Mouse (Mus musculus): Measurements from ENCODE around the gene Rnase2b. TPM values are rescaled to one million over a fixed set of nuclear protein-coding genes. Genes with fewer than 3 reads are reported as not detected.
"Not testable (repeated sequence)": the region's sequence is repeated elsewhere in the genome, so short reads cannot be mapped to it uniquely, and the experiment has no call there.

Rnase2b gene
- total RNA-seq, 4 experiments from 2014 or later: not detected

GRCm38 (mm10) chr14:51150206-51150831 lies 11.7 kb upstream of the Rnase2b start:
- no peak for DNase-seq (ENCODE audit: low spot score in 2 of 2)

DNA sequence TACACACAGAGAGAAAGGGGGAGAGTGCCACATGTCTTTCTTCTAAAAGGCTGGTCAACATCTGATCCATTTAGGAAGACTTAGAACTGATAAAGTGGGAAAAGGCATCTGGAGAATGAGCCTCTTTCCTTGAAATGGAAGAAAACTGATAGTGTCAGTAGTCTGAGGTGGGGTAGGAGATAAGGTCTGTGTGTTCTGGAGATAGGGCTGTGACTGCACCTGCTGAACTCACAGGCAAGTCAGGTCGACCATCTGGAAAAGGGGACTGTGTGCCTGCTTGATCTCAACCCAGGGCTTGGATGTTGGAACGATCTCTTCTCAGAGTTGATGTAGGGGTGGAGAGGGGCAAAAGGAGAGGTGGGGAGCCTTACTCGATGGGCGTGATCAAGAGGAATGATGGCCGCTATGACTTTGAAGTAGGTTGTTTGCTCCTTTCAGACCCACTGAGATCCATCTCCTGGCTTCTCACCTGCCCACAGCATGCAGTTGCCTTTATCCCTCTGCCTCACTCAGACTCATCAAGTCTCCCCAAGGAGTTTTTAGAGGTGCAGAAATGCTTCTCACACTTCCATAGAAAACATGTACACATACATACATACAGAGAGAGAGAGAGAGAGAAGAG lies 9.7 kb upstream of the Rnase2b start:
- DNase-seq (ENCODE audit: low spot score in 2 of 2): no peak

DNA sequence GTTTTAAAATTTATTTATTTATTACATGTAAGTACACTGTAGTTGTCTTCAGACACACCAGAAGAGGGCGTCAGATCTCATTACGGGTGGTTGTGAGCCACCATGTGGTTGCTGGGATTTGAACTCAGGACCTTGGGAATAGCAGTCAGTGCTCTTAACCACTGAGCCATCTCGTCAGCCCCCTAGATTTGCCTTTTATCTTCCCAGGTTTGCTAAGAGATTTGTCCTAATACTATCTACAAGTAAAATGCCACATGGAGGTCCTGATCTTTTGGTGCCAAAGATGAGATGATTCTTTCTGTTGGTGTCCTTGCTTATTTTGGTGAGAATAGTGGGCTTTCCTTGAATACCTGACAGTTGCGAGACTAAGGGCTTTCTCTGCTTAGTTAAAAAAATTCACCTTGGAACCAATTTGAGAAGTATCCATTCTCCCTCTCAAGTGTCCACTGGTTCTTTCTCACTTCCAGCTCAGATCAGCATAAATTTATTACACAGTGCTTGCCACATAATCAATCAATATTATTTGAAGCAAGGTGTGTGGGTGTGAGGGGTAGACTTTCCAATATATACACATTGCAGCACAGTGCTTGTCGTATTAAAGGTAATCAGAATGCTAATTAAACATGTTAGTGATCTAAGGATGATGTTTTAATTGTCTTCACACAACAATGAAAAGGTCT lies 5.9 kb upstream of the Rnase2b start:
- no peak for DNase-seq (ENCODE audit: low spot score in 2 of 2)

DNA sequence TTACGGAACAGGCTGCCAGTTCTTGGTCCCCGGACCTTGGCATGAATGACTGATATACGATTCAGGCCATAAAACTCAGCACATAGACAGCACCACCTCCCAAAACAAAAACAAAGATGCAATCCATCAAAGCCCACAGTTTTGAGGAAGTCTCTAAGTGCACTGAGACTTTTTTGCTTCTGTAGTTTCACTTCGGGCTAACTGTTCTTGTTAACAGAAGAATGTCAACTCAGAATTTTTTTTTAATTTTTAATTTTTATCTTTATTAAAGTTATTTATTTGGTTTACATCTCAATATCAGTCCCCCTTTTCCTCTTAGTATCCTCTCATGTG lies 5.4 kb upstream of the Rnase2b start:
- DNase-seq (ENCODE audit: low spot score in 2 of 2): no peak

GRCm38 (mm10) chr14:51157072-51157471 lies 5.0 kb upstream of the Rnase2b start:
- no peak for DNase-seq (ENCODE audit: low spot score in 2 of 2)

GRCm38 (mm10) chr14:51163323-51163722 lies 1.3 kb downstream of the Rnase2b start:
- not testable (repeated sequence) for DNase-seq (ENCODE audit: low spot score in 2 of 2)

GRCm38 (mm10) chr14:51165435-51165834 lies 3.4 kb downstream of the Rnase2b start:
- no peak for DNase-seq (ENCODE audit: low spot score in 2 of 2)

- DNase-seq (ENCODE audit: low spot score in 2 of 2): no peak
These were observed 4.0 kb downstream of the Rnase2b start for GRCm38 (mm10) chr14:51166068-51166467.

DNA sequence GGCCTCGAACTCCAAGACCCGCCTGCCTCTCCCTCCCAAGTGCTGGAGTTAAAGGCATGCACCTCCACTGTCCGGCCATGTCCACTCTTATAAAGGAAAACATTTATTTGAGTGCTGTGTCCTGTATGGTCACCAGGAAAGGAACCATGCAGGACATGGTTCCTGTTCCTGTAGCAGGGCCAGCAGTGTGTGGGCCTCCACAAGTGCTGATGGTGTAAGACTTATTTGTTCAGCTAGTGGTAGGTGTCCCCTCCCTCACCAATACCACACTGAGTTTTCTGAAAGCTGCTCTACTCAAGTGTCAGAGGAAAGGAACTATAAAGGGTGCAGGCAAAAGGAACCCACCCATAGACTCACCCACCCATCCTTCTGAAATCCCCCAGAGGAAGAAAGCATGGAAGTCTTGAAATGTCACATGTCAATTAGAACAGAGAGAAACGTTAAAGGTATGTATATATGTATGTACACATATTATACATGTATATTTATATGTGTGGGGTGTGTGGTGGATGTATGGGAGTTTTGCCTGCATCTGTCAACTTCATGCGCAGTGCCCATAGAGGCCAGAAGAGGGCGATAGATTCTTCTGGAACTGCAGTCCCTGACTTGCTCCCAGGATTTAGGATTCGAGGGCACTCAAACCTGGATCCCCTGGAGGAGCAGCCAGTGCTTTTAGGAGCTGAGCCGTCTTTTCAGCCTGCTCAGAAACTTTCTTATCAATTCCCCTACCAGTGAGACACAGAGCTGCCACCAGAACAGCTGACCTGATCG lies 10.2 kb downstream of the Rnase2b start:
- peak in 1 of 2 experiments; percentile 18 for DNase-seq (ENCODE audit: low spot score in 2 of 2)

- peak in 1 of 2 experiments; percentile 16 for DNase-seq (ENCODE audit: low spot score in 2 of 2)
These were observed 10.9 kb downstream of the Rnase2b start for GRCm38 (mm10) chr14:51172947-51173346.

DNA sequence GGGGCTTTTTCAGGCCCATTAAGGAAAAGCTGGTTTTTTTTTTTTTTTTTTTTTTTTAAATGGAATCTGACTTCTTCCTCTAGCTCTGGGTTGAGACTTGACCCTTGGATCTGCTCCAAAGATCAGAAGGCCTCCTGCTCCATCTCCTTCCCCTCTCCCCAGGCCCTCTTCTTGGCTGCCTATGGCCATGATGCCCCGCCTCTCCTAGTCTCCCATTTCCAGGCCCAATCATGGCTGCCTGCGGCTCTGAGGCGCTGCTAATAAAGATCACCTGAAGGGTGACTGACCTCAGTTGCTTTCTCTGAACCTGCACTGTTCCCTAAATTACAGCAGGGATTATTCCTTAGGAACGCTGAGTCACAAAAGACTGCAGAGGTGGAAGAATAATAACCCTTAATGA lies 11.8 kb downstream of the Rnase2b start:
- DNase-seq (ENCODE audit: low spot score in 2 of 2): no peak

DNA sequence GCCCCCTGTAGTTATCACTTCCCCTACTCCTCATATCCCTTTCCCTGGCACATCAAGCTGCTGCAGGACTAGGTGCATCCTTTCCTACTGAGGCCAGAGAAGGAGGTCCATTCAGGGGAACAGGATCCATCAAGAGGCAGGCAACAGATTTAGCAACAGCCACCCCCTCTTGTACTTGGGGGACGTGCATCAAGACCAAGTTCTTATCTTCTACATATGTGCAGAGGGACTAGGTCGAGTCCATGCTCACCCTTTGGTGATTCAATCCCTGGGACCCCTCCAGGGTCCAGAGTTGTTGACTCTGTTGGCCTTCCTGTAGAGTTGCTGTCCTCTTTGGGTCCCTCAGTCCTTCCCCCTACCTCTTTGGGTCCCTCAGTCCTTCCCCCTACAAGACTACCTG lies 19.0 kb downstream of the Rnase2b start:
- DNase-seq (ENCODE audit: low spot score in 2 of 2): not testable (repeated sequence)

- DNase-seq (ENCODE audit: low spot score in 2 of 2): no peak
These were observed 33.6 kb downstream of the Rnase2b start for GRCm38 (mm10) chr14:51195681-51196080.

DNA sequence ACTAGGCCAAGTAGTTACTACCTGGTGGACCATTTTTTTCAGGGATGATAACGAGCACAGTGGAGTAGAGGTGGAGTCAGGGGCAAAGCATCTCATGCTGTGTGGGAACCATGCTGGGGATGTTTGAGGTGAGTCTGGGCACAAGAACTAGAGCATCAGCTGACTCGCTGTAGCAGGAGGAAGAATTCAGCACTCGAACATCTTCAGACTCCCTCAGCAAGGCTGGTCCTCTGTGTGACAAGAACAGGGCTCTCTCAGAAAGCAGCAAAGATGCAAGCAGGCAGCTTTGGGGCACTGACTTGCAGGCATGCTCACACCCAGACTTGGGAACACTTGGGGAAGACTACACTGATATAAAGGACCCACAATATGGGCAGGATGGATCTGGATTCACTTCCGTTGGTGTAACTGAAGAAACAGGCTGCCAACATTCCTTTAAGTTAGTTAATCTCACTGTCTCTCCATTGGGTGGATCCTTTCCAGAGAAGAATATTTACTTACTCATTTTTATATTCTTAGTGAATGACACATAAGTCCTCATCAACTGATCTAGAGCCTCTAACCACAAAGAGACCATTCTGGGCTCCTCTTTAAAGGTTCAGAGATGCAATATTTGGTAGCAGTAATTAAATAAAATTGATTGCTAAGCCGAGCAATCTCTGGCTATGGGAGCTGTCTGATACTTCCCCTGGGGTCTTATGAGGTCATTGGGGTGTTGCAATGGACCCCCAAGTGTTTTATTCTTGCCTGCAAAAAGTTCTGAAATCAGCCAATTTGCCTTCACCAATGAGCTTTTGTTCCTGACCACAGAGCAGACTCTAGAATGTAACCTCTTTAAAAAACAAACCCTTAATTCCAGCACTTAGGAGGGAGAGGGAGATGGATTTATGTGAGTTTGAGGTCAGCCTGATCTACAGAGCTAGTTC lies 37.3 kb downstream of the Rnase2b start, which contains the start of gene Ang2:
Ang2 (minus strand) TSS at position 51 of the 926 bp plus-strand sequence.
- DNase-seq (ENCODE audit: low spot score in 2 of 2): no peak

DNA sequence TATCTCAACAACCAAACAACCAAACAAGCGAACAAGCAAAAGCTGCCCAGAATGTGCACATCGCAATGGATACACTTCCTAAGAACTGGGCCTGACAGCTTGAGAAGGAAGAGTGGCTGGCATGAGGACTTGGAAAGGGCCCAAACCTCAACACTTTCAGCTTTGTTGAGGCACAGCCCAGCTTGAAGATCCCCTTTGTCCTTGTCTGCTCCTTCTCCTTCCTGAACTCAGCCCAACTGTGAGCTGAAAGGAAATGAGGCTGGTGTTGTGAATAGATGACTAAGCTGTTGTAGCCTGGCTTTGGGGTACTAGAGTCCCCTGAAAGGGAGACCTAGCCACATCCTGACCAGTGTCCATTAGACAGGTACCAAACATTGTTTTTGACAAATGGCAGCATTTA lies 38.0 kb downstream of the Rnase2b start:
- DNase-seq (ENCODE audit: low spot score in 2 of 2): peak in 1 of 2 experiments; percentile 37

GRCm38 (mm10) chr14:51200466-51200865 lies 38.4 kb downstream of the Rnase2b start:
- no peak for DNase-seq (ENCODE audit: low spot score in 2 of 2)

DNA sequence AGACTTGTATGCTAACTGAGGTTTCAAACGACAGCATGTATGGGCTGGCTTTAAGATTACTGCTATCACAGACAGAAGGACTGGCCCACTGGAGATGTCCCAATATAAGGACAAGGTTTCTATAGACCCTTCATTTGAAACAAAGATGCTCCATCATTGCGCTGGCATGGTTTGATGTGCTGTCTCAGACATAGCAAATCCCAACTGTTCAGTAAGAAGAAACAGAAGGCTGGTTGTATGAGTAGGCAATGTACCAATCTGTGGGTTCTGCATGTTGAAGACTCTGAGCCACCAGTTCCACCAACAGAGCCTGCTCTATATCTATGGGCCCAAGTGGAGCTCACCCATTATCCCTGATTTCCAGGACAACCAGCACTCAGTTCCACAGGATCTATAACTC lies 41.1 kb downstream of the Rnase2b start, which contains the start of gene Ear14:
Ear14 (plus strand) TSS at position 277 of the 400 bp plus-strand sequence.
- no peak for DNase-seq (ENCODE audit: low spot score in 2 of 2)

All from left cerebral cortex, adult 8-10 months (tissue).